Mouse (Mus musculus): ENCODE measurements around the gene Sox6.

DNA sequence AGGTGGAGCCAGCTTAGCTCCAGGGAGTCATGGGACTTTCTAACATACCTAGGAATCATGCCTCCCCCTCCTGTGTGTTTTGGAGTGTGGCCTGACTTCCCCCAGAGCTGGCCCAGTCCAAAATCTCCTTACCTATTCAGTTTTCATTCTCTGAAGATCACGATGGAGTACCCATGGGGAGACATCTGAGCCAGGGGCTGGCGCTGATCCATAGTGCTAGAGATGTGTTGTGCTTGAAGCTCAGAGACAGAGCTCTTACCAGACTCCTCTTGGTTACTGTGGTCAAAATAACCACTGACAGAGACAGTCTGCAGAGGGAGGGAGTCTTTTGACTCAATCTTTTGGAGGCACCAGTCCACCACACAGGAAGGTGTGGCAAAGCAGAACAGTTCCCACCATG is 575.2 kb downstream of the Sox6 start:
- no peak for TF ChIP-seq HCFC1 (IDR thresholded peaks at IDR 0.05; ENCODE audit: borderline replicate concordance, insufficient read depth, low read length)
- no peak for TF ChIP-seq ZC3H11A (IDR thresholded peaks at IDR 0.05; ENCODE audit: borderline replicate concordance, low read depth, low read length)
- no peak for TF ChIP-seq MAFK (IDR thresholded peaks at IDR 0.05; ENCODE audit: insufficient read depth, low read depth, low read length)
- TF ChIP-seq ZNF384 (IDR thresholded peaks at IDR 0.05; ENCODE audit: low read depth, low read length), result no peak
- TF ChIP-seq CHD2 (IDR thresholded peaks at IDR 0.05; ENCODE audit: low read depth, low read length), result no peak
